Mouse (Mus musculus) G1E (cell line): ENCODE results near the gene Ssu72.

ENCODE experiments used
- CTCF ChIP-seq: IDR thresholded peaks from 2 replicates; pipeline ENCODE4 v1.5.1; 2012; ENCODE audit warnings: low read depth, low read length, inconsistent platforms, mixed read lengths
- TAL1 ChIP-seq: conservative IDR thresholded peaks from 2 replicates; pipeline ENCODE4 v1.6.1; 2012; ENCODE audit warnings: low read depth, low read length, inconsistent platforms, mixed read lengths

GRCm38 (mm10) chr4:155738262-155738661 is 33.7 kb downstream of the Ssu72 start:
- no peak for TF ChIP-seq CTCF
- no peak for TF ChIP-seq TAL1
